Mouse (Mus musculus): Measurements from ENCODE around the gene Agpat4.

DNA sequence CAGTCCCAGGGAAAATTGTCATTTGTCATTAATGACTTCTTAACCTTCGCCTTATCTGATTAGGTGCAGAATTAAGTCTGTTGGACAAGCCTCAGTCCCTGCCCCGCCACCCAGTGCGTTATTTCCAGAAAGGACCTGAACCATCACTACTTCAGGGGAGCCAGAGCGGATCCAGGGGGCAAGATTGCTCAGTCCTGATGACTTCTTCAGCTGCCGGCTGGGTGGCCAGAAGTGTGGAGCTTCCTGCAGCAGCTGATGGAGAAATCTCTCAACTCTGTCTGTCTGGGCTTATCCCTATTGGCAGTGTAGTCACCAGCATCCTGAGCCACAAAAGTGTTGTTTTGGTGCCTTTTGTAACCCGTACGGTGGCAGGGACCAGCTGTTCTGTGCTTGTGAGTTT lies 60.8 kb downstream of the Agpat4 start:
- TF ChIP-seq GATA1 (IDR thresholded peaks at IDR 0.05; ENCODE audit: borderline replicate concordance, low read length) (no peak), FLI1 (IDR thresholded peaks at IDR 0.05; ENCODE audit: low read length) (no peak)
